Mouse (Mus musculus): ENCODE results near the gene Disc1.

Gene Disc1

DNA sequence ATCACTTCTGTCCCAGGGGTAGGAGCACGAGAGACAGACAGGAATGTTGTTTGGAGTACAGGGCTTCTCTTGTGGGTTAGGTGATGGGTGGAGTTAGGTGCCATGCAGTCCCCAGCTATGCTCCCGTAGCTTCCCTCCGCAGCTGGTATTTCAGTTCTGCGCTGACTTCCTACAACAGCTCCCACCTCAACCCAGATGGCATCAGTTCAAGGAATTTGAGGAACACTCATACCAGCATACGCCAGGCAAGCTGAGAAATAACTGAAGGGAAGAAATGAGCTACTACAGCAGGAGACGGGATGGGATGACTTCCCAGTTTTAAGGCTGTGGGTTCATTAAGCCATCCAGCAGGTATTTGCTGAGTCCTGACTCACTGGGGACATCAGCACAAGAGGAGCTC is 76.8 kb downstream of the Disc1 start:
- no peak for DNase-seq

- DNase-seq, result no peak
These were observed 77.3 kb downstream of the Disc1 start for GRCm38 (mm10) chr8:125131265-125131664.

GRCm38 (mm10) chr8:125133685-125134114 is 79.7 kb downstream of the Disc1 start:
- no peak for DNase-seq

GRCm38 (mm10) chr8:125134876-125135275 is 80.9 kb downstream of the Disc1 start:
- DNase-seq, result no peak

DNA sequence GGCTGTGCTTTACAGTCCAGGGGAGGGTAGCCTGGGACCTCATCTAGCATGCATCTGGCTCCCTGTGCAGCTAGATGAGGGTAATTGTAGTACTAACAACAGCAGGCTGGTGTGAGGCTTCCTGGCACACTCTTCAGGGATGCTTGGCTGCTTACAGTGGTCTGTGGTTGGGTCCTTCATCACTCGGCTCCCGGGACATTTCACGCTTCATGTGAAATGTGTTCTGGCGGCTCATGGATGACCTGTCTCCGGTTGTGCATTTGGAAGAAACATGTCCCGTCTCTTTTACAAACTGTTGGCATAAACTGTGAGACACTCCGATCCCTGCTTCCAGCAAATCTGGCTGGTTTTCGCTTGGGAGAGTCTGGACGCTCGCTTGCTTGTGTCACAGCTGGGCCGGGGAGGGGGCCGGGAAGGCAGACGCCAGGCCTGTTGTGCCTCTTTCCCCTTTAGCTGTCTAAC is 85.7 kb downstream of the Disc1 start:
- no peak for DNase-seq

DNA sequence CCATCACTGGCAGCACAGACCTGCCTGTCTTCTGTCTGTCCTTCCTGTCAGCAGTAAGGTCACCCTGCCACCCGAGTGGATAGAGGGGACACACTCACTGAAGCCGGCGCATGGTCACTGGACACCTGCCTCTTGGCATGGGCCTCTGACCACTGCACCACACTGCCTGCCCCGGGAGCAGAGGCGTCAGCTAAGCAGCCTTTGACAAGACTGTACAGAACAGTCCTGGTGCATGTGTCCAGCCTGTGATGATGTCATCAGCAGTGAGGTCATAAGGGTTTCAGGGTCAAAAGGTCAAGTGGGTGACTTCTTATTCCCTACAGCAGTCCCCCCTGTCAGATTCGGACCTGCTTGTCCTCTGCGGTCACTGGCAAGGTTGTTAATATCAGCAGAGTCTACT is 87.0 kb downstream of the Disc1 start:
- DNase-seq, result no peak

- no peak for DNase-seq
These were observed 103.1 kb downstream of the Disc1 start for GRCm38 (mm10) chr8:125156863-125157640.

DNA sequence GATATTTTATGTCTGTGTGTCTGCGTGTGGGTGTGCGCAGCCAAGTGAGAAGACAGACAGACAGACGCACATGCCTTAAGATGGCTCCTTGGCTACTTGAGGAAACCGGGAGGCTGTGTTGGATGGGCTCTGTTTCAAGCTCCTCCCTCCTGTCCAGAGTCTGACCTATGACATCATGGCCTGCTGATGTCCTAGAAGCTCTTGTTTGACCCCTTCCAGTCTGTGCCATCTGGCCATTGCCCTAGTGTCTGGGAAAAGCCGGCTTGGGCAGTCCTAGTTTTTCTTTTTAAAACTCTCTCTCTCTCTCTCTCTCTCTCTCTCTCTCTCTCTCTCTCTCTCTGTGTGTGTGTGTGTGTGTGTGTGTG is 103.6 kb downstream of the Disc1 start:
- DNase-seq, result no peak

DNA sequence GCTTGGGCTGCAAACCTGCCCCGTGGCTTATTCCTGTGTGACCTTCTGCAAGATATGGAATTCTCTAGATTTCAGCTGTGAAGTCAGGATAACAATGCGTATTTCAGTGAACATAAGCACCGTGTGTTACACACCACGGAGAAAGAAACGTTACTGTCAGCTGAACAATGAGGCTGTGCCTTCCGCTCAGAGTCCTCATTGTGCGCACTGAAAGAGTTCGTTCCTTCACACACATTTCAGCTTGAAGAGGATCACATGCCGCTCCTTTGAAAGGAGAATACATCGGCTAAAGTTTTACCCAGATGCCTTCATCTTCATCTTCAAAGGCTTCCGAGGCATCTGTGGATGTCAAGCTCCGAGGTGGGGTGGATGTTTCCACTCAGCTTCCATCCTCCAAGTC is 105.4 kb downstream of the Disc1 start:
- DNase-seq, result no peak

DNA sequence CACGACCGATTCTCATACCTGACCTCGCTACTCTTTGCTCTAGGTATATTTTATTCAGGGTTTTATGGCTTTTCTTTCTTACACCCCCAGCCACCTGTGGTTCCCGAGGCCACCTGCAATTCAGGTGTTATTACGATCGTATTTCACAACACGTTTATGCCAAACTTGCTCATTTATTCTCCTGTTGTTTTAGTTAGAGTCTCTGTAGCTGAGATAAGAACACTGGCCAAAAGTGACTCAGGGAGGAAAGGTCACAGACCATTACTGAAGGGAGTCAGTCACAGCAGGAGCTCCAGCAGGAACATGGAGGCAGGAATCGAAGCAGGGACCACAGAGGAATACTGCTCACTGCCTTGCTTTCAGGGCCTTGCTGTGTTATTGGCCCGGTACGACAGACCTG is 109.5 kb downstream of the Disc1 start:
- DNase-seq, result no peak

DNA sequence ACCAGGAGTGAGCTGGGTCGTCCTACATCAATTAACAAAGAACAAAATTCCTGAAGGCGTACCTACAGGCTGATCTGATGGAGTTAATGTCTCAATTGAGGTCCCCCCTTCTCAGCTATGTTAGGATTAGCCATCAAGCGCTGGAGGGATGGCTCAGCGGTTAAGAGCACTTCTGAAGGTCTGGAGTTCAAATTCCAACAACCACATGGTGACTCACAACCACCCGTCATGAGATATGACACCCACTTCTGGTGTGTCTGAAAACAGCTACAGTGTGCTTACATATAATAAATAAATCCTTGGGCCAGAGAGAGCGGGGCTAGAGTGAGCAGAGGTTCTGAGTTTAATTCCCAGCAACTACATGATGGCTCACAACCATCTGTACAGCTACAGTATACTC is 109.9 kb downstream of the Disc1 start:
- DNase-seq, result no peak

DNA sequence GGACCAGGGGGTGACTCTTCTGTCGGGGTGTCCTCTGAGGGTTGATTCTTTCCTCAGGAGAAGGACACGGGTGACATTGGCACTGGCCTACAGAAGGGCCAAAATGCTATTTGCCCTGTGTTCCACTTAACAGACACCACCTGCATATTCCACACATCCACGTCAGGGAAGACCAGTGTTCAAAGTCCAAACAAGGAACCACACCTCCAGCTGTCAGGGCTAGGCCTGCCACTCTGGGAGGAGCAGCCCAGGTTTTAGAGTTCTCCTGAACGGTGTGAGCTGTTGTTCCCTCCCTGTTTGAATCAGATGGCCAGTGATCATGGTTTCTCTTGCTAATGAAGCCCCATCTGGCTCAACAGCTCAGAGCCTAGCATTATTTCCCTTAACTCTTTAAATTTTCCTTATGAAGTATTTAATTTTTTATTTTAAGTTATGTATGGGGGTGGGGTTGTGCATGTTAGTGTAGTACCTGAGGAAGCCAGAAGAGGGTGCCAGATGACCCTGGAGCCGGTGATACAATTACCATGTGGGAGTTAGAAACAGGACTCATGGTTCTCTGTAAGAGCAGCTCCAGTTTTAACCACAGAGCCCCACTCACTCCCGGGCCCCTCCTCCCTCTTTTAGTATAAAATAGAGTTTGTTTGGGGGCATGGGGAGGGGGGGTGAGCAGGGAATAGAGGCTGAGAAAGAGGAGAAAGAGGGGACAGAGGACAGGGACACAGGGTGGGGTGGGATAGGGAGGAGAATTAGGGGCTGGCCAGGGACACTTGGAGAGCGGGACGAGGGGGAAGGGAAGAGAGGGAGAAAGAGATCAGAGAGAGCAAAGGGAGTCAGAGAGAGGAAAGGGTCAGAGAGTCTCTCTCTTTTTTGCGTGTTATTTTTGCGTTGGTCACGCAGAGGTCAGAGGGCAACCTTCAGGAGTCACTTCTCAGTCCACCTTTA is 111.8 kb downstream of the Disc1 start:
- peak; percentile 67 to 68 for DNase-seq

DNA sequence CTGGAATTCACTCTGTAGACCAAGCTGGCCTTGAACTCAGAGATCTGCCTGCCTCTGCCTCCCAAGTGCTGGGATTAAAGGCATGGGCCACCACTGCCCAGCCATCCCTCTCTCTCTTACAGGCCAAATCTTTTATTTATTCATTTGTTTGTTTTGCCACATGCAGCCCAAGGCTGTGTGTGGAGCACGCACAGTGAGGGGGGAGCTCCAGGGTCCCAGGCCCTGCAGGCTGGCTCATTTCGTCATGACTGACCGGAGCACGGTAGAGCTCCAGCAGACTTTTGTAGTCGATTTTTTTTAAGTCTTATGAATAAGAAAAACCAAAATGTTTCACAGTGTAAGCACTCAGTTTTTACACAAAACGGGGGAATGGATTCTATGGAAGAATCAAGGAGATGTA is 112.5 kb downstream of the Disc1 start:
- DNase-seq, result no peak

DNA sequence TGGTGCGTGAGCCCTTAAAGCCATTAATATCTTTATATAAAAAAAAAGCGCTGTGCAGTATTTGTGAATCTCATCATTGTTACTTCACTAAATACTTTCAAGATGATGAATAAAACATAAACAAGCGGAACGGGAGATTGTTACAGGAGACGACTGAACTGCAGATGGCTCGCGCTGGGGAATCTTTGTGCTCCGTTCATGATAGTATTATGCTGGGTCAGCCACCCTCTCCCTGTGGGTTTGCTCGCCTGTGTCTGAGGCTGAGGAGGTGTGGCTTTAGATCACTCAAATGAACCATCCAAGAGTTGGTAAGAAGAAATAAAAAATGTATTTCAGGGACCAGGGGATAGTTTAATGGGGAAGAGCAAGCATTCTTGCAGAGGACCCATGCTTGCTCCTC is 113.0 kb downstream of the Disc1 start:
- no peak for DNase-seq

DNA sequence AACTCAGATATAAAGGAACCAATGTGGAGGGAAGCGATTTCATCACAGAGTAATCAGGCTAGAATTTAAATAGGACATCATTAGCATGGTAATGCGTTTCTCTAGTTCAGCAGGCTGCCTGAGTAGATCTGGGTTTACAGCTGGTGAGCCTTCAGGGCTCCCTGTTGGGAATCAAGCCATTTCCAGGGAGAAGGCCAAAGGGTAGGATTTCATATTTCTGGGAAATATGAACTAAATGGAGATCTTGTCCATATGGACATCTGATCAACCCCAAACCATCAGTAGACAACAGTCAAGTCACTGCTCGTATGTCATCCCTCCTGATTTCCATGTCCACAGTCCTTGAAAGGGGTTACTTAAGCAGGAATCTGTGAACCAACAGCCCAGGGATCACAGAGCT is 115.6 kb downstream of the Disc1 start:
- DNase-seq, result no peak

DNA sequence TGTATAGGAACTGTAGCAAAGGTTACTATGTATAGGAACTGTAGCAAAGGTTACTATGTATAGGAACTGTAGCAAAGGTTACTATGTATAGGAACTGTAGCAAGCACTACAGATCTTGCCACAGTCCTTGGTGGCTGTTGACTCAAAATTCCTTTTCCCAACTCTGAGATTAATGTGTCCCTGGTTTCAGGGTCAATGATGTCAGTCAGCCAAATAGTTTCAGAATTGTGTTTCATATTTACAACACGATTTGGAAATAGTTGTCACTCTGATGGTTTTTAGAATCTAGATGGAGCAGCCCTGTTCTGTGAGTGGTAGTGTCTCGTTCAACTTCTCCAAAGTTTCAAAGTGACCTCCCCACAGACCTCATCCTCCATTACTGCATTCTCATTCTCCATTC is 117.5 kb downstream of the Disc1 start:
- no peak for DNase-seq

GRCm38 (mm10) chr8:125174237-125174636 is 120.2 kb downstream of the Disc1 start:
- DNase-seq, result no peak

GRCm38 (mm10) chr8:125174851-125175250 is 120.9 kb downstream of the Disc1 start:
- DNase-seq, result no peak

- DNase-seq, result no peak
These were observed 121.7 kb downstream of the Disc1 start for GRCm38 (mm10) chr8:125175661-125176060.

- DNase-seq, result no peak
These were observed 123.1 kb downstream of the Disc1 start for GRCm38 (mm10) chr8:125177091-125177490.

GRCm38 (mm10) chr8:125177958-125178357 is 124.0 kb downstream of the Disc1 start:
- no peak for DNase-seq

GRCm38 (mm10) chr8:125183548-125184451 is 129.8 kb downstream of the Disc1 start:
- DNase-seq, result peak; percentile 83 to 84

- no peak for DNase-seq
These were observed 130.4 kb downstream of the Disc1 start for GRCm38 (mm10) chr8:125184452-125184817.

Measured in B cell, adult 2 months (primary cell).